Mouse (Mus musculus): Measurements from ENCODE around the gene Tatdn3. TPM values are rescaled to one million over a fixed set of nuclear protein-coding genes. Genes with fewer than 3 reads are reported as not detected.

Tatdn3 gene
- total and polyA plus RNA-seq, 3 experiments = 12.7 to 17.2 (median 12.9) TPM

GRCm38 (mm10) chr1:191111146-191111545 lies 48.4 kb upstream of the Tatdn3 start:
- Histone ChIP-seq H3K4me2 (ENCODE audit: insufficient read depth, low read depth, poor library complexity, severe bottlenecking) (peak overlapping the region; percentile 58), H3K4me3 (replicated peaks in 1 of 3; ENCODE audit: low read depth in 2 of 3, low read length in 2 of 3, poor library complexity in 1 of 3) (no peak overlapping the region), H3K27ac (ENCODE audit: insufficient read depth, low read depth) (peak overlapping the region; percentile 76), H3K4me1 (ENCODE audit: control insufficient read depth in 1 of 2, insufficient read depth in 2 of 2) (peaks cover 41 to 71% of the 10 kb centered on the region in 2 experiments), H3K9me3 (replicated peaks; ENCODE audit: low read length) (no peaks in the 10 kb centered on the region), H3K9ac (ENCODE audit: insufficient read depth, low read depth) (peak overlapping the region; percentile 15; the same call in 1 of the 2 replicates), H3K27me3 (replicated peaks) (no peaks in the 10 kb centered on the region), H3K79me2 (replicated peaks; ENCODE audit: control insufficient read depth, extremely low read depth, insufficient read depth, poor library complexity, severe bottlenecking) (no peaks in the 10 kb centered on the region), H3K36me3 (replicated peaks in 1 of 2; ENCODE audit: control insufficient read depth in 1 of 2, insufficient read depth in 1 of 2, low read length in 1 of 2) (peaks cover 12 to 33% of the 10 kb centered on the region in 2 experiments)
- dilution Hi-C loops (cut with MboI; ENCODE audit: extremely low pct_ligation_motif_present, extremely low pct_unique_long_range_greater_than_20kb, low sequenced_read_pairs) (no loop called here), in situ Hi-C loops (cut with MboI; ENCODE audit: low pct_ligation_motif_present, low pct_unique_long_range_greater_than_20kb, low sequenced_read_pairs) (loop anchor here (25.0 kb wide), 1 partner anchor 701 kb away; the partner anchor contains the start of gene Nek2)
- TF ChIP-seq ELF1 (IDR thresholded peaks at IDR 0.05; ENCODE audit: low read depth, low read length) (peak; percentile 59; the same call in 1 of the 2 replicates), CHD1 (IDR thresholded peaks at IDR 0.05; ENCODE audit: low read depth, low read length) (no peak), ETS1 (conservative IDR thresholded peaks at IDR 0.05; ENCODE audit: low read depth, low read length) (peak; percentile 55), UBTF (IDR thresholded peaks at IDR 0.05; ENCODE audit: low read depth, low read length) (0 out of 2 replicates have a peak, but pooled peaks have one; percentile 34), PAX5 (IDR thresholded peaks at IDR 0.05; ENCODE audit: low read length) (no peak), MAZ (IDR thresholded peaks at IDR 0.05; ENCODE audit: low read depth, low read length) (0 out of 2 replicates have a peak, but pooled peaks have one; percentile 46), TCF12 (IDR thresholded peaks at IDR 0.05; ENCODE audit: low read depth, low read length) (peak; percentile 43; the same call in 1 of the 2 replicates), IRF4 (IDR thresholded peaks at IDR 0.05; ENCODE audit: low read depth, low read length) (peak; percentile 78), HCFC1 (IDR thresholded peaks at IDR 0.05; ENCODE audit: low read depth, low read length) (0 out of 2 replicates have a peak, but pooled peaks have one; percentile 14), MAX (IDR thresholded peaks at IDR 0.05; ENCODE audit: low read length) (peak; percentile 85), KAT2A (IDR thresholded peaks at IDR 0.05; ENCODE audit: insufficient replicate concordance, low read length) (no peak), SIN3A (IDR thresholded peaks at IDR 0.05; ENCODE audit: low read length) (peak; percentile 77), BHLHE40 (IDR thresholded peaks at IDR 0.05; ENCODE audit: low read depth, low read length) (peak; percentile 93), MXI1 (IDR thresholded peaks at IDR 0.05; ENCODE audit: low read depth, low read length) (0 out of 2 replicates have a peak, but pooled peaks have one; percentile 36), POLR2AphosphoS2 (IDR thresholded peaks at IDR 0.05; ENCODE audit: low read depth, low read length) (no peak), EP300 (IDR thresholded peaks at IDR 0.05; ENCODE audit: low read length) (peak; percentile 62), USF1 (IDR thresholded peaks at IDR 0.05; ENCODE audit: low read depth, low read length) (peak; percentile 84), USF2 (conservative IDR thresholded peaks at IDR 0.05; ENCODE audit: low read depth, low read length) (peak; percentile 78), MEF2A (IDR thresholded peaks at IDR 0.05; ENCODE audit: borderline replicate concordance, low read depth, low read length) (peak; percentile 19; the same call in 1 of the 2 replicates), CHD2 (IDR thresholded peaks at IDR 0.05; ENCODE audit: low read length) (peak; percentile 75), SMC3 (IDR thresholded peaks at IDR 0.05; ENCODE audit: low read depth, low read length) (no peak; the same call in 1 of the 2 replicates)
- DNase-seq (ENCODE audit: extremely low read depth) = peak; percentile 73
